Mouse (Mus musculus) liver, embryonic 14.5 days (tissue): ENCODE measurements at regions not wholly inside any gene's neighbourhood (a gene's known extent, or its start where the extent isn't known, plus 50 kb on each side); places are given as distances from the start of the nearest gene placed in this dataset.

Experiments
- ATAC-seq: fragments of 200-750 bp; cut with Nextera tagmentation; 2 replicates; pipeline ENCODE4 v1.8.0; 2017; ENCODE audit warnings: moderate number of reproducible peaks, mild to moderate bottlenecking, moderate library complexity; ENCODE audit not compliant: insufficient read depth
- DNase-seq, 3 experiments: peaks; one replicate each; pipeline ENCODE4 v3.0.0-alpha.2; 2012 to 2013; ENCODE audit warnings: low read depth in 3 of 3, low spot score in 3 of 3
- H3K27ac ChIP-seq: fragments of 300-500 bp; sonication (generic); 2 replicates; pipeline ENCODE4 v1.5.1; 2014; ENCODE audit warnings: moderate library complexity, mild to moderate bottlenecking, control low read depth, inconsistent platforms
- H3K27me3 ChIP-seq: fragments of 300-500 bp; sonication (generic); 2 replicates; pipeline ENCODE4 v1.6.1; 2014; ENCODE audit warnings: mild to moderate bottlenecking, low read length, moderate library complexity; ENCODE audit not compliant: control insufficient read depth, insufficient read depth
- H3K36me3 ChIP-seq: fragments of 300-500 bp; sonication (generic); replicated peaks from 2 replicates; pipeline ENCODE4 v1.6.1; 2014; ENCODE audit warnings: low read depth; ENCODE audit not compliant: control insufficient read depth, insufficient read depth
- H3K4me1 ChIP-seq, 2 experiments: fragments of 200-500 bp in 1 of 2; fragments of 300-500 bp in 1 of 2; sonication (generic) in 1 of 2; replicated peaks; 2 replicates each; pipeline ENCODE4 v1.6.1; 2012 to 2014; ENCODE audit warnings: antibody characterized with exemption in 1 of 2, inconsistent platforms in 1 of 2, low read length in 1 of 2; ENCODE audit not compliant: control insufficient read depth in 2 of 2, insufficient read depth in 2 of 2
- H3K4me2 ChIP-seq: fragments of 300-500 bp; sonication (generic); 2 replicates; pipeline ENCODE4 v1.6.1; 2014; ENCODE audit warnings: low read depth, mild to moderate bottlenecking, control low read depth, moderate library complexity
- H3K4me3 ChIP-seq, 2 experiments: fragments of 200-500 bp in 1 of 2; fragments of 300-500 bp in 1 of 2; sonication (generic) in 1 of 2; 2 replicates each; pipeline ENCODE4 v1.5.1; 2012 to 2014; ENCODE audit warnings: low read depth in 2 of 2, low read length in 2 of 2, mild to moderate bottlenecking in 2 of 2, control low read depth in 1 of 2, inconsistent platforms in 1 of 2, moderate library complexity in 1 of 2; ENCODE audit not compliant: insufficient read depth in 1 of 2
- H3K9ac ChIP-seq: fragments of 300-500 bp; sonication (generic); replicated peaks from 2 replicates; pipeline ENCODE4 v1.6.1; 2014; ENCODE audit warnings: mild to moderate bottlenecking, control low read depth, moderate library complexity
- H3K9me3 ChIP-seq: fragments of 300-500 bp; sonication (generic); 2 replicates; pipeline ENCODE4 v1.6.1; 2016; ENCODE audit warnings: low read length, mixed read lengths; ENCODE audit not compliant: control insufficient read depth
- CTCF ChIP-seq: IDR thresholded peaks from 2 replicates; pipeline ENCODE4 v1.5.1; 2016; ENCODE audit warnings: antibody characterized with exemption, low read depth, control low read depth
- EP300 ChIP-seq: IDR thresholded peaks from 2 replicates; pipeline ENCODE4 v1.6.1; 2016; ENCODE audit warnings: antibody characterized with exemption, low read depth
- WGBS: fragments of 180-500 bp; shearing (Covaris S2); extraction: QIAGEN DNeasy Blood & Tissue Kit; methylation state at CpG from one replicate; pipeline ENCODE4 v1.1.7; 2014; ENCODE audit not compliant: insufficient replicate concordance; 5-methylcytosine and 5-hydroxymethylcytosine counted together

GRCm38 (mm10) chr2:72781369-72782275 lies 198.6 kb downstream of the Sp3 start:
- no peak for TF ChIP-seq EP300

GRCm38 (mm10) chr2:72782355-72782754 lies 197.9 kb downstream of the Sp3 start:
- DNase-seq (no peak), ATAC-seq (no peak)
- H3K4me3 ChIP-seq, result no peak overlapping the region
- no peak for TF ChIP-seq CTCF
- TF ChIP-seq EP300, result no peak
- WGBS, result 53% methylated on average over 7 of the region's 7 CpGs
- no peak overlapping the region for H3K27ac ChIP-seq
- no peaks in the 10 kb centered on the region for H3K9me3 ChIP-seq
- H3K36me3 ChIP-seq, result no peaks in the 10 kb centered on the region
- H3K4me2 ChIP-seq, result no peak overlapping the region
- no peak overlapping the region for H3K9ac ChIP-seq
- no peaks in the 10 kb centered on the region for H3K27me3 ChIP-seq
- peaks cover 0 to 11% of the 10 kb centered on the region in 2 experiments; a peak in 1 of 4 replicates for H3K4me1 ChIP-seq

More at GRCm38 (mm10) chr2:72781369-72782275, 198.6 kb downstream of the Sp3 start:
- no peak overlapping the region for H3K4me3 ChIP-seq
- H3K36me3 ChIP-seq, result no peaks in the 10 kb centered on the region
- H3K4me2 ChIP-seq, result no peak overlapping the region
- peaks cover 0 to 10% of the 10 kb centered on the region in 2 experiments; a peak in 1 of 4 replicates for H3K4me1 ChIP-seq
- no peaks in the 10 kb centered on the region for H3K27me3 ChIP-seq
- no peak for ATAC-seq
- no peak overlapping the region for H3K9ac ChIP-seq
- no peaks in the 10 kb centered on the region for H3K9me3 ChIP-seq
- no peak overlapping the region for H3K27ac ChIP-seq
- no peak for DNase-seq
- 70% methylated on average over 15 of the region's 15 CpGs for WGBS

- DNase-seq (peak in 2 of 3 experiments; percentile 29 to 31), ATAC-seq (peak; percentile 80)
- no peaks in the 10 kb centered on the region for H3K9me3 ChIP-seq
- 59% methylated on average over 8 of the region's 8 CpGs for WGBS
- no peak overlapping the region for H3K9ac ChIP-seq
- TF ChIP-seq EP300 (no peak), CTCF (no peak)
- no peaks in the 10 kb centered on the region for H3K27me3 ChIP-seq
- H3K4me2 ChIP-seq, result no peak overlapping the region
- no peaks in the 10 kb centered on the region for H3K36me3 ChIP-seq
- H3K4me1 ChIP-seq, result peaks cover 0 to 11% of the 10 kb centered on the region in 2 experiments; a peak in 1 of 4 replicates
- no peak overlapping the region for H3K4me3 ChIP-seq
- H3K27ac ChIP-seq, result peak overlapping the region; percentile 52
Measured at GRCm38 (mm10) chr2:72785365-72786043, 194.7 kb downstream of the Sp3 start.

GRCm38 (mm10) chr2:72786044-72786737 lies 194.1 kb downstream of the Sp3 start:
- H3K27ac ChIP-seq, result peak overlapping the region; percentile 52
- ATAC-seq (no peak), DNase-seq (no peak)

More at GRCm38 (mm10) chr2:72786044-72786737, 194.1 kb downstream of the Sp3 start:
- H3K9me3 ChIP-seq, result no peaks in the 10 kb centered on the region
- 31% methylated on average over 5 of the region's 5 CpGs for WGBS
- no peaks in the 10 kb centered on the region for H3K36me3 ChIP-seq
- no peak overlapping the region for H3K4me2 ChIP-seq
- H3K4me3 ChIP-seq, result no peak overlapping the region
- peaks cover 0 to 11% of the 10 kb centered on the region in 2 experiments; a peak in 1 of 4 replicates for H3K4me1 ChIP-seq
- no peaks in the 10 kb centered on the region for H3K27me3 ChIP-seq
- no peak overlapping the region for H3K9ac ChIP-seq
- TF ChIP-seq CTCF, result no peak
- no peak for TF ChIP-seq EP300
